Mouse (Mus musculus) lung, postnatal 0 days (tissue): ENCODE data around the gene Zw10.

ENCODE experiments used
- CTCF ChIP-seq: IDR thresholded peaks from 2 replicates; pipeline ENCODE4 v1.5.1; 2016; ENCODE audit warnings: antibody characterized with exemption, mild to moderate bottlenecking
- EP300 ChIP-seq: IDR thresholded peaks from 2 replicates; pipeline ENCODE4 v1.6.1; 2016; ENCODE audit warnings: antibody characterized with exemption, mild to moderate bottlenecking, control low read depth

DNA sequence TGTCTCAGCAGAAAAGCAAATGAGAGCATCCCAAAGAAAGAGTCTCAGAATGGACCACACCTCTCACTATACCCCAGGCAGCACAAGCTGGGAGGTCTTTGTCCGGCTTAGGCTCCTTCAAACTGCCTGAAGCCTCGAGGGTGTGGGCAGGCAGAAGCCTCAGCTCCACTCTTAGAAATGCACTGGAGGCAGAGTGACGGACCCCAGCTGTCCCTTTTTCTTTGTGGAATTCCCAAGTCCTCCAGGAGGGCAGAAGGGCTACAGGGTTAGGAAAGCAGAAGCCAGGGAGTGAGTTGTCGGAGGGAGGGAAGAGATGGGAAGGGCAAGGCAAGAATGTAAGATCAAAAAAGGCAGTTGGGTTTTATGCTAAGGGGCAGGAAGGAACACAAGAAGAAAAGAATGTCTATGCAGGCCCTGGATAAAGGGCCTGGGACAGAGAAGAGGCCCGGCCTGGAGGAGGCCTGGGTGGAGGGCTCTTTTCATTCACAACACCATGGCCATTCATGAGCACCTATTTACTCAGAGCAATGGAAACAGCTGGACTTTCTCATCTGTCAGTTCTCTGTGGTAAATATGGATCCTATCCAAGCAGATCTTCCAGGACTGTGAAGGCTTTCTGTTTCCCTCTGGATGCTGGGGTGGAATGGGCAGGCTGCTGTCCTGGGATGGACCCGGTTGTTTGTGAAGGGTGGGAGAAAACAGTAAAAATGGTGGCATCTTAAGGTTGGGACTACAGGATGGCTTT lies 55.2 kb downstream of the Zw10 start:
- TF ChIP-seq EP300 (no peak), CTCF (no peak)
